Mouse (Mus musculus) thymus, postnatal 25 days (tissue): ENCODE data around the gene Spata45.
"Not testable (repeated sequence)": the region's sequence is repeated elsewhere in the genome, so short reads cannot be mapped to it uniquely, and the experiment has no call there.

ENCODE experiments used
- DNase-seq: peaks from one replicate; pipeline ENCODE4 v3.0.0; 2022

The Spata45 gene

DNA sequence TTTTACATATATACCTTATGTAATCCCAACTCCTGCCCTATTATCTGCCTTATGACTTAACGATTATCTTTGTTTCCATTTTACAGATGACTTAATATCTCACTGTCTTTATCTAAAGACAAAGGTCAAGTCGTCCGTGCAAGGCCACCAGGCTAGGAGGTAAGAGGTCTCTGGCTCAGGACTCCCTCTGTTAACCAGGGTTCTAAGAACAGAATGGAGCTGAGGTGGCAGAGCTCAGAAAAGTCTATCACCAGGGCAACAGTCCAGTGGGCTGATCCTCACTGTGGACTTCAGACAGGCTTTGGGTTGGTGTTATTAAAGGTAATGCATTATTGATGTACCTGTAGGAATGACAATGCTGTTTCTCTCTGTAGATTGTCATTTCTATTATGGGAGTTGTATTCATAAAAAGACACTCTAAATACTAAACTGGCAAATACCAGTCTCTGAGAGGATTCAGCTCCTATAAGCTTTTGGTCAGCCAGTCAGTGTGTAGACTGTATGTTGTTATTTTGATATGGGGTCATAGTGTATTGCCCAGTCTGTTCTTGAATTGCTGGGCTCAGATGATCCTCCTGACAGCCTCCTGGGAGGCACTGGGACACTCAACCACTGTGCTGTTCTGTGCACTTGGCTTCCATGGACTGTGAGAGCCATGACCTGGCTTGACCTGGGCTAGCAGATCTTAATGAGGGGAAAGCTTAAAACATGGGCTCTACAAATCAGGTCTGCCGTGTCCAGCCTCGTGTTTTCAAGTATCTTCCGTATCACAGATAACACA lies at the start of gene Spata45:
Spata45 (plus strand) TSS at position 86 of the 781 bp plus-strand sequence.
- no peak for DNase-seq

DNA sequence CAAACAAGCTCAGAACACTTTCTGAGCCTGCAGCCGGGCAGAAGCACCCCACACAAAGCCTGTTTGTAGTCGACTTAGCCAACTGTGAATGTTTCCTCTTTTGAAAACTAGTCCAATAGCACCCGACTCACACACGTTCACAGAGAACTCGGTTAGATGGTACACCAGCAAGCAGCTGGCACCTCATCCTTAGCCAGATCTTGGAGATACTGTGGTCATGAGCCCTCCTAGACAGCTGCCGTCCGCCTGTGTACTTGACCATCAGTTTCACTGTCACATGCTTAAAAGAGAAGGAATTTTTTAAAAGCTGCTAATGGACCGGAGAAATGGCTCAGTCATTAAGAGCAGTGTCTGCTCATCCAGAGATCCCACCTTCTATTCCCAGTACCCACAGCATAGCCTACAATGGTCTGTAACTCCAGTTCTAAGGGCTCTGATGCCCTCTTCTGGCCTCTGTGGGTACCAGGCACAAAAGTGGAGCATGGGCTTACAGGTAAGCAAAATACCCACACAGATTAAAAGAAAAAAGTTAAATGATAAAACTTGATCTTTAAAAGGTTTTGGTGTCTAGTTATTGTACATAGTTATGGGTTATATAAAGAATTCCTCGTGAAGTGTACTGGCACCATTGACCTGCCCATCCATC lies 46.9 kb upstream of the Spata45 start:
- DNase-seq: no peak

DNA sequence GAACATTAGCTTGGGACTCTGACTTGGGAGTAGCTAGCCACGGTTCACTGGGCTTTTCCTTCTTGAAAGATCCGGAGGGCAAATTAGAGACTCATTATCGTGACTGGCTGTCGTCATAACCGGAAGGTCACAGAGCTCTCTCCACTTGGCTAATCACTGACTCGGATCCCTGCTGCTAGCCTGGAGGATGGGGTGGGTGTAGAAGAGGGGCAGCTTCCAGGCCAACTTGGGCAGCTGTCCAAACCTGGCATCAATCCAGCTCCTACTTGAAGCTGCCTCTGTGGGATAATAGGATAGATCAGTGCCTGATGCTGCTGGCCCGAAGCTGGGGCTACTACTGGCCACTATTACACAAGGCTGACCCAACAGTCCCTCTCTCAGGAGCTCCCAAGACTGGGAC lies 40.9 kb upstream of the Spata45 start:
- DNase-seq: no peak

DNA sequence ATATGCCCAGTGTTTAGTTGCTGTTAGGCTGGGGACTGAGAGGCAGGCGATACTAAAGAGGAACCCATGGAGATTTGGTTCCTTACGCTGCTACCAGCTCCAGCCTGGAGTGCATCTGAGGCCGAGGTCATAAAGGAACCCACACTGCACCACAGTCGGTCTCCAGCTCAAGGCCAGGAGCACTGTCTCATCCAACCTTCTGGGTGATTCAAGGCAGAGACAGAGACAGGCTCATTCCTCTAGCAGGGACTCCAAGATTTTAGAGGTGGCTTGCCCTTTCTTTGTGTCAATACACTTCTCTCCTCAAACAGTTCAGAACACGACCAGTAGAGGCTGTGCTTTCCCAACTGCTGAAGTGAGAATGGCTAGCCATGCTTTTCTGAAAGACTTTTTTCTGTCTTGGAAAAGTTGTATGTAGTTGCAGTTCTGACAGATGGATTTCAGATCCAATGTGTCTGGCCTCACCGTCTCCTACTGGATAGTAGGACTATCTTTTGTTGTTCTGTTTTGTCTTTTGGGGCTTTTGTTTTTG lies 40.0 kb upstream of the Spata45 start:
- no peak for DNase-seq

DNA sequence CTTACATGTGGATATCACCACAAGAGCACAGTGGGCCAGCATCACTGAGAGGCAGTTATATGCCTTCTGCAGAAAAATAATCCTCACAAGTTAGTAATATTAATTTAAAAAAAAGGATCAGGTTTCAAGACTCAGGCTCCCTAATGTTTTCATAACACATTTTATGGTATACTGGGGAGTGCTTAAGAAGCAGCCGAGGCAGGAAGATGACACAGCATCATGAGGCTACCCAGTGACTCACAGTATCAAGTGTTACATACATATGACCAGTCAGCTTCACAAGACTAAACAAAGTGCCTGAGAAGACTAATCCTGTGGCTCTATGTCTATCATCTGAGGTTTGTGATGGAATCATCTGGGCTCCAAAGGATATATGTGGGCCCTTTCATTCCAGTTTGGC lies 38.4 kb upstream of the Spata45 start:
- no peak for DNase-seq

DNA sequence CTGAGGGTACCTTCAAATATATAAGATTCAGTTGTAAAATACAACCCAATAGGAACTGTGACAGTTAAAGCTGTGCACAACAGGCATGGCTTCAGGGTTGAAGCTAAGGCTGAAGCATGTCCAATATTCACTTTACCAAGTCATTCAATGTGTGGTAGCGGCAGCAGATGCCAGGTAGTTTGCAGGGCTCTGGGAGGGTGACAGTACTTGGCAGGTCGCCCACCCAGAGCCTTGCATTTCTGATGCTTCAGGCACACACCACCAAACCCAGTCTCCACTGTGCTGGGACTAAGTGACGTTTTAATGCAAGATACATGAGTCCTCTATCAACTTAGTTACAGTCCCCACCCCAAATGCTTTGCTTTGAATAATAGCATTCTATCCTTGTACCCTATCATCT lies 35.8 kb upstream of the Spata45 start:
- no peak for DNase-seq

DNA sequence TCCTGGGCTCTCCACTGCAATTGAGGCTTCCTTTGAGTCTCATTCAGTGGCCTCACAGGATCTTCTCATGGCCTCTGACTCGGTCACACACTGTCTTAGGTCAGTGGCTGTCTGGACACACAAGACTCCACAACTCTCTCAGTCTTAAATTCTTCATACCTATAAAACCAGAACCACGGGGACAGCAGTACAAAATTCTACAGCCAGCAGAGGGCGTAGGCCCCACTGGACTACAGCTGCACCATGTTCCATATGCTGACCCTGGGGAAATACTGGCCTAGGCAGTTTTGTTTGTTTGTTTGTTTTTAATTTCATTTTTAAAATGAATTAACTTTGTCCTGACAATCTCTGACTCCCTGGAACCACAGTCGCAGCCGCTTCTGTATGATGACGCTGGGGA lies 34.2 kb upstream of the Spata45 start:
- peak; percentile 19 for DNase-seq

DNA sequence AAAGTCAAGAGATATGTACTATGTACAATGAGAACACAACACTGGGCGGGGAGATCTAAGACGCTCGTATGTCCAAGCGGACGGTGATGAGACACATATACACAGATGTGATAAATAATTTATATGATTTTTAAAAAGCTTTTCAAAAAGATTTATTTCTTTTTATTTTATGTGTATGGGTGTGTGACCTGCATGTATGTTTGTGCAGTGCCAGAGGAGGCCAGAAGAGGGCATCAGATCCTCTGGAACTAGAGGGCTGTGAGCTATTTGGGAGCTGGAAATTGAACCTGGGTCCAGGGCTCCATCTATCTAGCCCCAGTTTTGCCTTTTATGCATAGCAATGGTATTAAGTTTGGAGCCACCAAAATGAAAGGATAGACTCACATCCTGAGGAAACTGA lies 27.7 kb upstream of the Spata45 start:
- DNase-seq: peak; percentile 17

DNA sequence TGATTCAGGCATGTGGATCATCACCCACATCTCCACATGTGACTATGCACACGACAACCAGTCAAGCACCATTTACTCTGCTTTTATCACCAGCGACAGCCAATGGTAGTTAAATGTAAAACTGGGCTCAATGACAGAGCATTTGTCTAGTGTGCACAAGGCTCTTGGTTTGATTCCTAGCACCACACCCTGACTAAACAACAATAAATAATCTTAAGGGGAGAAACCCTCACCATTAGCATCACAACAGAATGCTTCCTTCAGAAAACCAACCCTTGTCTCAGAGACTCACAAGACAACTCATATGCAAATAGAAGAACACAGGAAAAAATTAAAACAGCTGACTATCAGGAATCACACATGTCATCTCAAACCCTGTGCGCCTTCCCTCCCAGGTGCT lies 22.2 kb upstream of the Spata45 start:
- no peak for DNase-seq

DNA sequence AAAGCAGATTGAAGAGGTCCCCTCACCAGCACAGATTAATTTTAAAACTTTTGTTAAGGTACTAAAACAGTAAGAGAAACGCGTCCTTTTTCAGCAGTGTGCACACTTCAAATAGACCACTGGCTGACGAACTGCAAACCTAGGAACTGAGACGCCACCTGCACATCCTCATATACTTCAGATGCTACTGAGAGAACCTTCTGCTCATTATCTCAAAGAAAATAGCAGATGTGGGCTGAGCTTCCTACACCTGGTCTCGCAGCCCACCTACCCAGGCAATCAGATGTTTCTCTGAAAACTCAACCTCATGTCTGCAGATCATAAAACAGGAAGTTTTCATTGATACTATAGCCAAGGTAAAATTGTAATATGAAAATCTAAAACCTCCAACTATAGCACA lies 16.6 kb upstream of the Spata45 start:
- DNase-seq: peak; percentile 44

DNA sequence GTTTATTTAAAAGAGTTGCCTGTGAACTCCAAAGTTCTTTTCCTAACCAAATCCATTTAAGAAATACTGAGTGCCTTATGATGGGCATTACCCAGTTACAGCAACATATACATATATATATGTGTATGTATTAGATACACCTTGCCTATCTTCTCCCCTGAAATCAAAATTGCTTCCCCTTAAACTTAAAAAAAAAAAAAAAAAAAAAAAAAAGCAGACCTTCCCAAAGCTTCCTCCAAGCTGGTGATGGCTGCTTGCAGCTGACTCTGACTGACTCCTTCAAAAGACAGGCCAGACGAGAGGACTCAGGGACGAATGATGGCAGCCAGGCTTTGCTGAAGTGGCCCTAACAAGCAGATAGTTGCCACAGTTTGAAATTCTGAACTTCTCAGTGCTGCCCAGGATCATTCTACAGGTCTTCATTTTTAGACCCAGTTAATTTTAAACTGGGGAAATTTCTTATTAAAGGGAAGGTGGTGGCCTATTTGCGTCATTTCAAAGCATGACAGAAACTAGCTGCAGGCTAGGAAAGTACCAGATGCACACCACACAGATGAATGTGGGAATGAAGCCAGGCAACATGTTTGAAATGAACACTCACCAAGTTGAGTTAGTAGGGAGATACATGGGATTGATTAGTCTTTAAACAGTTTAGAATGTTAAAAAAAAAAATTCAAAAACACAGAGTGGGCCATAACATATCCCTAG lies 16.1 kb upstream of the Spata45 start:
- DNase-seq: no peak

DNA sequence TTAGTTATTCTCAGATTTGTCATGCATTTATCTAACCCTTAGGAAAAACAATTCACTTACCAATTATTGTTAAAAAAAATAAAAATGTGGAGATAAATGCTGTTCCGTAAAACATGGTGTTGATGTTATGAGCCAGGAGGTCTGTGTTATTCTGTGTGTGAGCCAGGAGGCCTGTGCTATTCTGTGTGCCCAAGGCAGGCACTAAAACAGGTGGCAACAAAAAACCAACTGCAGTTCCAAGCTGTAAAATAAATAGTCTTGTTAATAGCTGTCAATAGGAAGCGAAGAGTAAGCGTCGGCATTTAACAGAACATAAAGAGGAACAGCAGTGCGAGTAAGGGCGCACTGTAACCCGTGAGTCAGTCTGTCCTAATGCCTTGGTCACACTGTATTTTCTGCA lies 15.4 kb upstream of the Spata45 start:
- no peak for DNase-seq

DNA sequence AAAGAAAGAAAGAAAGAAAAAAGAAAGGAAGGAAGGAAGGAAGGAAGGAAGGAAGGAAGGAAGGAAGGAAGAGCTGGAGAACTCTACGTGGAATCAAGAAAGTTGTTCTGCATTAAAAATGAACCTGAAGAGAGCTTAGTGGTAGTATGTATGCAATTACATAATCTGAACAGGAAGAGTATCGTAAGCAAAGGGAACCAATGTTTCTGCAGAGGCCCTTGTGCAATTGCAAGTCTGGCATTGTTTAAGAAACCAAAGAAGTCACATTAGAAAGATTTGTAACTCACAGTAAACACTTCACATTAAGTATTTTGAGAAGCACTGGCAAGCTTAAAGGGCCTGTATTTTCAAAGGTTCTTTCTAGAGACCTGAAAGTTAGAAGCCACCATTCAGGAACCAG lies 13.3 kb upstream of the Spata45 start:
- no peak for DNase-seq

DNA sequence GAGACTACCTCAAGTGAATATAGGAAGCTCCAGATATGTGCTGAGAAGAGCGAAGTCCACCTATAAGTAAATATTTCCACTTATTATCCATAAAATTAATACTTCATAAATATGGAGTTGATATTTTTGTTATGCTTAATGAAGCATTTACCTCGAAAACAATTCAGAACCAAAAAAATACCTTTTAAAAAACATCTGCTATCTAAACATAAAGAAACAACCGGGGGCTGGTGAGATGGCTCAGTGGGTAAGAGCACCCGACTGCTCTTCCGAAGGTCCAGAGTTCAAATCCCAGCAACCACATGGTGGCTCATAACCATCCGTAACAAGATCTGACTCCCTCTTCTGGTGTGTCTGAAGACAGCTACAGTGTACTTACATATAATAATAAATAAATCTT lies 12.6 kb upstream of the Spata45 start:
- not testable (repeated sequence) for DNase-seq

DNA sequence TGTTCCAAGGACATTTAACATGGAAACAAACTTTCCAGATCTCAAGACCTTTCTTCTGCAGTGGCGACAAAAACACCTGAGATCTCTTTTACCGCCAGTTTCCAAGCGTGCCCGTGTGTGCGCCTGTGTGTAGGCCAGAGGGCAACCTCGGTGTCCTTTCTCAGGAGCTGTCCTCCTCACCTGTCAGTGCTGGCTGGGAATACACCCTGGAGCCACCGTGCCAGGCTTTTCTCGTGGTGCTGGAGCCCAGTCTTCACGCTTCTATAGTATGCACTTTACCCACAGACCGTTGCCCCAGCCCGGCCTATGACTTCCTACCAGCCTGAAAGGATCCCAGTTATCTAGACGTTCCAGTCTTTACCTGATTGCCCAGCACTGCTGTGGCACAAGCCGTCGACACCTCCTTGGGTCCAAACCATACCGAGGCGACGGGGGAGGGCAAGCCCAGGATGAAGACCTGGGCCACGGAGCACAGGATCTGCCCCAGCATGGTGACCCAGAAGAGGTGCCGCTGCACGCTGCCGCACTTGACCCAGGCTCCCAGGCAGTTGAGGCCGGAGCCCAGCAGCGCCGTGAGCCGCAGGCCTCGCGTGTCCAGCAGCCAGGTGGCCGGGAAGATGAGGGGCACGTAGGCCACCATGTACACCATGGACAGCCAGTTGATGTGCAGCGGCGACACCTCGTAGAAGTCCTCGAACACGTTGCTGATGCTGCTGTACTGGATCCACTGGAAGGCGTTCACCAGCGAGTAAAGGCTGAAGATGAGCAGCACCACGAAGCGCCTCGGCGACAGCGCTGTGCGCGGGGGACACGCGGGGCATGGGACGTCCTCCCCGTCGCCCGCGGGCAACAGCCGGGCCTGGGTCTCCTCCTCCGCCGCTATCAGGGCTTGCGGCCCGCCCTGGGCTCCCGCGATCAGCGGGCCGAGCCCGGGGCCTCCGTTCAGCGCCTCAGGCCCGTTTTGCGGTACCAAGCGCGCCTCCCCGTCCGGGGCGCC lies 11.1 kb upstream of the Spata45 start:
- DNase-seq: no peak

DNA sequence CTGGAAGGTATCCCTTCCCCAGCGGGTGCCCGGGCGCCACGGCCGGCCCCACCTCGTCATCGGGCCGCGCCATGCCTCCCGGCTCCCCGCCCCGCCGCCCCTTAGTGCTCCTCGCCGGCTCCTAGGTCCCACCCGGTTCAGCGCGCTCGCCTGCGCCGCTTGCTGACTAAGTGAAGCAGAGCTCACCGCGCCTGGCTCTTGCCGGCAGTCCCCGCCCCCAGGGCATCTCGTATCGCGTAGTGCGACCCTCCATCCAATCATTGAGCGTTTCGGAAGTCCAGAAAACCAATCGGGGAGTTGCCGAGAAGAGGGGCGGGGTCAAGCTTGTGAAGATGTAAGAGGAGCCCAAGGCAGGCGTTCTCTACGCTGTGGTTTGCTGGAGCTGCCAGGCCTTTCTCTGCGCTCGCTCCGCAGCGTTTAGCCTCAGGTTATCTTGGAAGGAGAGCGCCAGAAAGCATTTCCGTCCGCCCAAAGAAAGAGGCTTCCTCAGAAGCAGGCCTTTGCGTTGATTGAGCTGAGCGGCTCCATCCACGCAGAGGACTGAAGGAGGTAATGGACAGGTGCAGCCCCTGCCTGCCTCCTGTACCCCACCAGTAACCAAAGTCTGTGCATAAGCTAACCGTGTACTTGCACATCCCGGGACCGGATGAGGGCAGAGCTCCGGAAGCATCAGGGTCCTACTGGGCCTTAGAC lies 10.3 kb upstream of the Spata45 start, which contains the start of gene Flvcr1:
Flvcr1 (minus strand) TSS at position 138 of the 693 bp plus-strand sequence.
- DNase-seq: peak; percentile 98

DNA sequence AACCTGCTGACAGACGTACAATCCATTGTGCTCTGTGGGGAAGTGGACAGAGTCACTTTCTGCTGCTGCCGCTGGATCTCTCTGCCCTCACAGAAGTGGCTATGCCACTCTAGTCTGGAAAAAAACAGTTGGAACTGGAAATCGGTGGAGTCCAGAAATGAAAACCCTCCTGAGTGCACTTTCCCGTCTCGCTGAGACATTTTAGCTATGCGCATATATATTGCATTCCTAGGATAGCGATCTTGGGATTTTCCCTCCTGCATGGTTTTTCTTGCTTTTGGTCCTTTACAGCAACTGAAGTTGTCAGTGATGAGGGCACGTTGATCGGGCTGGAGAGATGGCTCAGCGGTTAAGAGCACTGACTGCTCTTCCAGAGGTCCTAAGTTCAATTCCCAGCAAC lies 6.3 kb upstream of the Spata45 start:
- no peak for DNase-seq

DNA sequence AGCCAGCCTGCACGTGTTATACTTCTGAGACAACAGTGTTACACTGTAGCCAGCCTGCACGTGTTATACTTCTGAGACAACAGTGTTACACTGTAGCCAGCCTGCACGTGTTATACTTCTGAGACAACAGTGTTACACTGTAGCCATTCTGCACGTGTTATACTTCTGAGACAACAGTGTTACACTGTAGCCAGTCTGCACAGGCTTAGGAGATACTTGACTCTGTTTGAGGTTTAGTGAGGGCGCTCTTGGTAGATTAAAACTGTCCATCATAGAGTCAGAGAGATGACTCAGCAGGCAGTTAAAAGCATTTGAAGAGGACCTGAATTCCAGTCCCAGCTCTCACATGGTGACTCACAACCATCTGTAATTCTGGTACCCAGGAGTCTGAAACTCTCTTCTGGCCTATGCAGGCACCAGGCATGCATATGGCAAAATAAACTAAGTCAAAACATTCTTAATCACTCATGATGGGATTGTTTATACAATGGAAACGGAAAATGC lies 5.5 kb upstream of the Spata45 start:
- not testable (repeated sequence) for DNase-seq

DNA sequence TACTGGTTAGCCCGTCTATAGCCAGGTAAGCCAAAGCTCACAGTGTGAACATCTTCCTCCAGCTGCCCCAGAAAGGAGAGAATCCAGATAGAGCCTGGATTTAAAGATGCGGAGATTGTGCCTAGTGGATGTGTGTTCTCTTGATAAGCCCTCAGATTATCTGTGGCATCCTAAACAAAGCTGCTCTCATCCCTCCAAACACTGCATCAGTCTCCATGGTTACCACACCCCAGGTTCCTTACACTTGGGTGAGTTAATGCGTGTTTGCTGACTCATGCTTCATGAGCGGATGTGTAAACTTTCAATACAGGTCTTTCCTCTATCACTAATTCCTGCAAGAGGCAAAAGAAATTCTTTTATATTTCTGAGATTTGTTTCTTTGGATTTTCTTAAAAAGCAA lies 790 bp upstream of the Spata45 start:
- DNase-seq: no peak

DNA sequence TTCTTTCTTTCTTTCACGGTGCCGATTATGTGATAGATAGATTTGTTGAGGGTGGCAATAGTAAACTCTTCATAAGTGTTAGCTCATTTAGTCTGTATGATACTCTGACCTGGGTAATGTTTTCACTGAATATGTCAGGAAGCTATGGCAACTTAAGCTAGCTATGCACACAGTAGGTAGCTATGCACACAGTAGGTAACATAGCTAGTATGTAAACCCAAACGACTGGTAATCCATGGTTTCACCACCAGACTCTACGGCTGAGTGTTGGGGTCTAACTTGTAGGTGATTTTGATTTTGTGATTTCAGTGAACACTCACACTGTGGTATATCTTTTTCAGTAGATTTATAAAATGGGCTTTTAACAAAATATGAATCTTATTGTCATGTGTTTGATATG lies 1.6 kb downstream of the Spata45 start:
- no peak for DNase-seq

DNA sequence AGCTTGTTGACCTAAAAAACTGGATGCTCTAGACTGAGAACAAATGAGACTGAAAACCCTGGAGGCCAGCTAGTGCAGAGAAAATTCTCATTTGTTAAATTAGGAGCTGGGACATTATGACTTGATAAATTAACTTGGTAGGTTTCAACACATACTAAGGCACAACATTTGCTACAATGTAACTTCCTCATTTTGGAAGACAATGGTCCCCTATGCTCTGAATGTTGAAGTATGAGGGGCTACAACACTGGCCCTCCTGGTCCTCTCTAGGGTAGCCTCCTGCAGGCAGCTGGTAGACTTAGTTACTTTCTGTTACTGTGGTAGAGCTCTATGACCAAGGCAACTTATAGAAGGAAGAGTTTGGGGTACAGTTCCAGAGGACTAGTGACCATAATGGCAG lies 4.9 kb downstream of the Spata45 start:
- DNase-seq: no peak

DNA sequence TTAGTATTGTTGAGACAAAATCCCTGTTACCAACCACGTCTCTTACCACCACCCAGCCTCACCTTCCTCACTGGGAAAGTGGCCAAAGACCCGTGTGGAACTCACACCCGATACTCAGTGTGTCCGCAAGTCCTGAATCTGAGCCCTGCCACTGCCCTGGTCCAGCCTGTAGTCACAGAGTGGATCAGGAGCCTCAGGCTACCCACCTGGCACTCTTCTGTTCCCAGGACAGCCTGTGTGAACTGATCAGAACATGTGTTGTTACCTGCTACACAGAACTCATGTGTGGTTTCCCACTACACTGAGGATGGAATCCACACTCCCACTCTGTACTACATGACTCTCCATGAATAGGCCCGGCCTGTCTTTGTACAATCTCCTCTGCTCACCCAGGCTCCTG lies 5.7 kb downstream of the Spata45 start:
- DNase-seq: no peak
